Mouse (Mus musculus) spleen, adult 2 months (tissue): ENCODE data around the gene Scn5a.

Source experiments
- CTCF ChIP-seq: fragments of 200-500 bp; IDR thresholded peaks from 2 replicates; pipeline ENCODE4 v1.5.1; 2011; ENCODE audit warnings: mild to moderate bottlenecking, inconsistent platforms; ENCODE audit not compliant: insufficient read depth, insufficient read length, insufficient replicate concordance; ENCODE audit errors: extremely low read depth
- POLR2A ChIP-seq: fragments of 200-500 bp; IDR thresholded peaks from 2 replicates; pipeline ENCODE4 v1.6.1; 2011; ENCODE audit warnings: low read depth, low read length, inconsistent platforms

GRCm38 (mm10) chr9:119570652-119571051 lies 8.2 kb downstream of the Scn5a start:
- no peak for TF ChIP-seq CTCF
- no peak for TF ChIP-seq POLR2A
